Mouse (Mus musculus) left cerebral cortex, adult 9 months (tissue): ENCODE measurements at regions not wholly inside any gene's neighbourhood (a gene's known extent, or its start where the extent isn't known, plus 50 kb on each side); places are given as distances from the start of the nearest gene placed in this dataset.
"Not testable (repeated sequence)": the region's sequence is repeated elsewhere in the genome, so short reads cannot be mapped to it uniquely, and the experiment has no call there.

Source experiments
- DNase-seq, 2 experiments: peaks; one replicate each; pipeline ENCODE4 v3.0.0; 2022; ENCODE audit warnings: low spot score in 2 of 2

- DNase-seq: no peak
Observed at GRCm38 (mm10) chr17:85886237-85886636, 198.2 kb upstream of the Six2 start.

- DNase-seq: no peak
Observed at GRCm38 (mm10) chr17:85881636-85882170, 193.6 kb upstream of the Six2 start.

GRCm38 (mm10) chr17:85881046-85881445, 193.0 kb upstream of the Six2 start:
- DNase-seq: no peak

- DNase-seq: peak in 1 of 2 experiments; percentile 15
Observed at GRCm38 (mm10) chr17:85877426-85877825, 189.4 kb upstream of the Six2 start.

GRCm38 (mm10) chr17:85876853-85877252, 188.8 kb upstream of the Six2 start:
- no peak for DNase-seq

GRCm38 (mm10) chr17:85873853-85874586, 185.9 kb upstream of the Six2 start:
- DNase-seq: peak in 1 of 2 experiments; percentile 5

- peak in 1 of 2 experiments; percentile 10 for DNase-seq
Observed at GRCm38 (mm10) chr17:85872903-85873413, 184.9 kb upstream of the Six2 start.

GRCm38 (mm10) chr17:85870406-85870805, 182.3 kb upstream of the Six2 start:
- no peak for DNase-seq

- no peak for DNase-seq
Observed at GRCm38 (mm10) chr17:85869179-85869578, 181.1 kb upstream of the Six2 start.

GRCm38 (mm10) chr17:85867945-85868616, 180.0 kb upstream of the Six2 start:
- no peak for DNase-seq

GRCm38 (mm10) chr17:85866581-85866980, 178.5 kb upstream of the Six2 start:
- DNase-seq: no peak

- DNase-seq: no peak
Observed at GRCm38 (mm10) chr17:85865940-85866339, 177.9 kb upstream of the Six2 start.

- no peak for DNase-seq
Observed at GRCm38 (mm10) chr17:85861328-85861727, 173.3 kb upstream of the Six2 start.

- DNase-seq: no peak
Observed at GRCm38 (mm10) chr17:85860797-85861196, 172.7 kb upstream of the Six2 start.

GRCm38 (mm10) chr17:85859926-85860707, 172.0 kb upstream of the Six2 start:
- DNase-seq: no peak

GRCm38 (mm10) chr17:85858516-85858915, 170.4 kb upstream of the Six2 start:
- no peak for DNase-seq

- DNase-seq: peak; percentile 16 to 19
Observed at GRCm38 (mm10) chr17:85857705-85858472, 169.8 kb upstream of the Six2 start.

GRCm38 (mm10) chr17:85856894-85857293, 168.8 kb upstream of the Six2 start:
- not testable (repeated sequence) for DNase-seq

- DNase-seq: no peak
Observed at GRCm38 (mm10) chr17:85853156-85853555, 165.1 kb upstream of the Six2 start.

- no peak for DNase-seq
Observed at GRCm38 (mm10) chr17:85848526-85848925, 160.5 kb upstream of the Six2 start.

GRCm38 (mm10) chr17:85847756-85848155, 159.7 kb upstream of the Six2 start:
- no peak for DNase-seq
